Mouse (Mus musculus): ENCODE results near the gene Pwwp2a. TPM values are rescaled to one million over a fixed set of nuclear protein-coding genes. Genes with fewer than 3 reads are reported as not detected.

The Pwwp2a gene
- total RNA-seq (2014; rRNA removed) (19.9 and 29.2 TPM in 2 replicates), polyA plus RNA-seq (2015; fragmentation: Nextera tagmentation; extraction: Ambion mirVana) (16.9 and 18.8 TPM in 2 replicates)

DNA sequence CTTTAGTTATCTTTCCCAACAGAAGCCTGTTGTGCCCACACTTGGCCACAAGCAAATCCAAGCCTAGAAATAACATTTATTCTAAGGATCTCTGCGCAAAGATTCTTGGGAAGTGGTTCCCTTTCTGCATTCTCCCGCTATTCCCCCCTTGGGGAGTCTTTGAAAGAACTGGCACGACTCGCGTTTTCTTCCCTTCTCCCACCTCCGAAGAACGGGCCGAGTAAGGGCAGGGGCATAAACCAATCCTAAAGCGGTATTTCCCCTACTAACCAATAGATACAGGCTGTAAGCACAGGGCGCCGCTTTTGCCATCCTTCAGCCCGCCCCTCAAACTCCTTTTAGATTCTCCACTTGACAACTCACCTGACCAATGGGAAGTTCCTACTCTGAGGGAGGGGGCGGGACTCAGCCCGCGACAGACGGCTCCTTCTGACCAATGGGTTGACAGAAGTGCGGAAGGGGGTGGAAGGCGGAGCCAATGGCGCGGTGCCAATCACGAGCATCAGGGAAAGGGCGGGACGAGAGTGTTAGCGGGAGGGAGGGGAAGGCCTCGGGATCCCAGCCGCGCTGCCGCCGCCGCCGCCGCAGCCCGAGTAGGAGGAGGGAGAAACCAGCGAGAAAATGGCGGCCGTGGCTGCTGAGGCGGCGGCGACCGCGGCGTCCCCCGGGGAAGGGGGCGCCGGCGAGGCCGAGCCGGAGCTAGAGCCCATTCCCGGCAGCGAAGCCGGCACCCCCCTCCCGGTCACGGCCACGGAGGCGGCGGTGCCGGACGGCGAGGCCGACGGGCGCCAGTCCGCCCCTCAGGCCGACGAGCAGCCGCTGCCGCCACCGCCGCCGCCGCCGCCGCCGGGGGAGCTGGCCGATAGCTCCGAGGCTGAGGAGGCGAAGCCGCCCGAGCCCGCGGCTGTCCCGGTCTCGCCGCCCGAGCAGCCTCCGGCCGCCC, at the start of gene Pwwp2a:
TSS of gene Pwwp2a (plus strand) at position 527 of the 943 bp plus-strand sequence.
- H3K9ac ChIP-seq (replicated peaks; ENCODE audit: low read length, poor library complexity, severe bottlenecking): peak within 1 kb of the TSS; percentile 98
- H3K4me2 ChIP-seq (ENCODE audit: low read depth, low read length, poor library complexity, severe bottlenecking): peak within 1 kb of the TSS; percentile 61
- TF ChIP-seq CTCF (IDR thresholded peaks at IDR 0.05): no peak; the same call in 1 of the 2 replicates
- under 1% methylated on average over 45 of the region's 87 CpGs for WGBS
- peak; percentile 100 for DNase-seq (ENCODE audit: low spot score)
- ATAC-seq (ENCODE audit: low FRiP score): peak; percentile 99
- H3K4me1 ChIP-seq (ENCODE audit: insufficient read depth, low read length): 0 out of 2 replicates have a peak, but pooled peaks cover 4% of the 10 kb centered on the region
- H3K4me3 ChIP-seq (ENCODE audit: low read depth, low read length): peak within 1 kb of the TSS; percentile 89
- H3K27ac ChIP-seq (ENCODE audit: low read depth, low read length): peak within 1 kb of the TSS; percentile 94
- H3K27me3 ChIP-seq (ENCODE audit: insufficient read depth, low read length): no peaks in the 10 kb centered on the region
- H3K36me3 ChIP-seq (ENCODE audit: insufficient read depth, low read length): no peaks in the 10 kb centered on the region
- H3K9me3 ChIP-seq (ENCODE audit: low read length): no peaks in the 10 kb centered on the region

DNA sequence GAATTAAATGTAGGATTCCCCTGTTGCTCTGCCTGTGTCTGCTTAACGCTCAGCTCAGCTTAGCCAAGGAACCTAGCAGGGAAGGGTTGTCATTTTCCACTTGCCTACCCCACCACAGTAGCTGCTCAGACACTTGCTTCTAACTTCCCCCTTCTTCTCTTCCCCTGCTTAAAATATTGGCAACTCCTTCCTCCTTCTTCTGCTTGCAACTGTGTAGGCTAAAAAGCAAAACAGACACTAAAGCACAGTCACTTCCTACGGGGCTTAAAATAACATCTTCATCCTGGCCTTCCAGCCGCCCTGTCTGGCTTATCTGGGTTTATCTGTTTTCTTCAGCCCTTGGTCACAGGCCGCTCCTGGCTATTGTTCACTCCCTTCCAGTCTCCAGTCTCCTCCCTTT, 49.2 kb upstream of the Pwwp2a start:
- ATAC-seq (ENCODE audit: low FRiP score) (no peak), DNase-seq (ENCODE audit: low spot score) (no peak)
- H3K4me2 ChIP-seq (ENCODE audit: low read depth, low read length, poor library complexity, severe bottlenecking): no peak overlapping the region
- WGBS: 51% methylated on average over 4 of the region's 4 CpGs
- no peaks in the 10 kb centered on the region for H3K36me3 ChIP-seq (ENCODE audit: insufficient read depth, low read length)
- TF ChIP-seq CTCF (IDR thresholded peaks at IDR 0.05): no peak
- no peaks in the 10 kb centered on the region for H3K9me3 ChIP-seq (ENCODE audit: low read length)
- no peak overlapping the region for H3K27ac ChIP-seq (ENCODE audit: low read depth, low read length)
- H3K27me3 ChIP-seq (ENCODE audit: insufficient read depth, low read length): no peaks in the 10 kb centered on the region
- H3K4me3 ChIP-seq (ENCODE audit: low read depth, low read length): no peak overlapping the region
- no peak overlapping the region for H3K9ac ChIP-seq (replicated peaks; ENCODE audit: low read length, poor library complexity, severe bottlenecking)
- peaks cover 3% of the 10 kb centered on the region; the same call in 1 of the 2 replicates for H3K4me1 ChIP-seq (ENCODE audit: insufficient read depth, low read length)

DNA sequence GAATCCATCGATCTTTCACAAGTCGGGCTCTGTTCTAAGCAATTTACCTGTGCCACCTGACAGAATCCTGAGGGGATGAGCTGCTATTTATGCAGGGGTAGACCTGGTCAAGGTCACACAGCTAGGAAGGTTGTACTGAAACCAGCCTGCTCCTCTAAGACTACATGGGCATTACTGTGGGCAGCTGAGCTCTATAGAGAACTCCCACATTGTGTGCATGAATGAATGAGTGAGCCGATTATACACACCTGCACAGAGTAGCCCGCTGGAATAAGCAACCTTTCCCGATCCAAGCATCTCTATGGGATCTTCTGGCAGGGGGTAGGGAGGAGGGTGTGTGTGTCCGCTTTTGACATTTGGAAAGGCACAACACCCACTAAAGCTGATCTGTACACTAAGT, 48.6 kb upstream of the Pwwp2a start:
- no peaks in the 10 kb centered on the region for H3K9me3 ChIP-seq (ENCODE audit: low read length)
- H3K36me3 ChIP-seq (ENCODE audit: insufficient read depth, low read length): no peaks in the 10 kb centered on the region
- H3K4me3 ChIP-seq (ENCODE audit: low read depth, low read length): no peak overlapping the region
- ATAC-seq (ENCODE audit: low FRiP score) (no peak), DNase-seq (ENCODE audit: low spot score) (no peak)
- no peak for TF ChIP-seq CTCF (IDR thresholded peaks at IDR 0.05)
- H3K9ac ChIP-seq (replicated peaks; ENCODE audit: low read length, poor library complexity, severe bottlenecking): no peak overlapping the region
- 81% methylated on average over 6 of the region's 6 CpGs for WGBS
- H3K27me3 ChIP-seq (ENCODE audit: insufficient read depth, low read length): no peaks in the 10 kb centered on the region
- peaks cover 3% of the 10 kb centered on the region; the same call in 1 of the 2 replicates for H3K4me1 ChIP-seq (ENCODE audit: insufficient read depth, low read length)
- H3K27ac ChIP-seq (ENCODE audit: low read depth, low read length): no peak overlapping the region
- H3K4me2 ChIP-seq (ENCODE audit: low read depth, low read length, poor library complexity, severe bottlenecking): no peak overlapping the region

DNA sequence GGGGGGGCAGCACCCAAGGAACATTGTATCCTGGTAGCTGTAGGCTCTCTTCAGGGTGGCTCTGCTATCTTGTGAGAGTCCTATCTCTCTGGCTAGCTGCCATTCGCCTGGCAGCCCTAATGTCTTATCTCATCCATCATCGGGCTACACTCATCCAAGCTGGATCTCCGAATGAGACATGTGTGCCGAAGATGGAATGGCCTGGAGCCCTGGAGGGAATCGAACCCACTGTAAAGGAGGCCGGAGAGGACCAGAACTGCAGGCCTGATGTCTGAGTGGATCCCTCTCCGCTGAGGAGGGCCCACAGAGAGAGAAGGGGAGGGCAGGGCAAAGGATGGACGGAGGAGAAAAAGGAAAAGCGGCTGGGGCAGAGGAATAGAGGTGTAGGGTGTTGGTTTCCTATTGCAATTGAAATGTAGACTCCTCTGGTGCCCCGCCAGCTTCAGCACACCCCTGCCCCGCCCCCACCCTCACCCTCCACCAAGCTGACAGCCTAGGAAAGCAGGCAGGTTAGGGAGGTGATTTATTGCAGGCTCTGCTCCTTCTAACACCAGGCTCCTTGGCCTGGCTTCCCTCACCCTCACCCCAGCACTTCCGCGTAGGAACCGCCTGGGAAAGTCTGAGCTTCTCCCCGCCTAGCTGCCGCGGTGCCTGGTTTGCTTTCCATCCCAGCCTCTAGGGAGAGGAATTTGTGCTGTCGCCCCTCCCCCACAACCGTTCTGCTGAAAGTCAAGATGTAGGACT, 48.0 kb upstream of the Pwwp2a start:
- H3K4me2 ChIP-seq (ENCODE audit: low read depth, low read length, poor library complexity, severe bottlenecking): no peak overlapping the region
- H3K4me3 ChIP-seq (ENCODE audit: low read depth, low read length): no peak overlapping the region
- TF ChIP-seq CTCF (IDR thresholded peaks at IDR 0.05): peak; percentile 16; the same call in 1 of the 2 replicates
- no peak overlapping the region for H3K9ac ChIP-seq (replicated peaks; ENCODE audit: low read length, poor library complexity, severe bottlenecking)
- DNase-seq (ENCODE audit: low spot score) (peak; percentile 56), ATAC-seq (ENCODE audit: low FRiP score) (peak; percentile 51; the same call in 1 of the 2 replicates)
- 28% methylated on average over 18 of the region's 19 CpGs for WGBS
- no peaks in the 10 kb centered on the region for H3K9me3 ChIP-seq (ENCODE audit: low read length)
- H3K4me1 ChIP-seq (ENCODE audit: insufficient read depth, low read length): peaks cover 3% of the 10 kb centered on the region; the same call in 1 of the 2 replicates
- H3K27me3 ChIP-seq (ENCODE audit: insufficient read depth, low read length): no peaks in the 10 kb centered on the region
- H3K36me3 ChIP-seq (ENCODE audit: insufficient read depth, low read length): no peaks in the 10 kb centered on the region
- H3K27ac ChIP-seq (ENCODE audit: low read depth, low read length): no peak overlapping the region; the same call in 1 of the 2 replicates

DNA sequence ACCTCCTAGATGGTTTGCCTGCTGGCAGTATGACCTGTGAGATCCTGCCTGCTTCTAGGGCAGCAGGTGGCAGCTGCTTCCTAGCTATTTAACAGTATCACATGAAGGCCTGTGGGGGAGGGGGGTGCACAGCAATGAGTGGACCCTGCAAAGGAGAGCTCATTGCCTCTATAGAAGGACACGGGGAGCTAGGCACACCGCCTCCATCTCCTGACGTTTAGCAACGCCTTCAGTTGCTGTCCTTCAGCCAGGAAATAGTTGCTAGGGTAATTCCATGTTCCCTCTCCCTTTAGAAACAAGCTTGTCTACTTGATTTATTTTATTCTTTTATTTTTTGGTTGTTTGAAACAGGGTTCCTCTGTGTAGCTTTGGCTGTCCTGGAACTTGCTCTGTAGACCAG, 45.0 kb upstream of the Pwwp2a start:
- WGBS: 81% methylated on average over 4 of the region's 4 CpGs
- no peak for TF ChIP-seq CTCF (IDR thresholded peaks at IDR 0.05)
- no peaks in the 10 kb centered on the region for H3K9me3 ChIP-seq (ENCODE audit: low read length)
- no peak overlapping the region for H3K27ac ChIP-seq (ENCODE audit: low read depth, low read length)
- H3K4me3 ChIP-seq (ENCODE audit: low read depth, low read length): no peak overlapping the region
- no peak overlapping the region for H3K4me2 ChIP-seq (ENCODE audit: low read depth, low read length, poor library complexity, severe bottlenecking)
- H3K27me3 ChIP-seq (ENCODE audit: insufficient read depth, low read length): no peaks in the 10 kb centered on the region
- no peak overlapping the region for H3K9ac ChIP-seq (replicated peaks; ENCODE audit: low read length, poor library complexity, severe bottlenecking)
- H3K4me1 ChIP-seq (ENCODE audit: insufficient read depth, low read length): peaks cover 3% of the 10 kb centered on the region; the same call in 1 of the 2 replicates
- ATAC-seq (ENCODE audit: low FRiP score) (no peak), DNase-seq (ENCODE audit: low spot score) (no peak)
- no peaks in the 10 kb centered on the region for H3K36me3 ChIP-seq (ENCODE audit: insufficient read depth, low read length)
